Mouse (Mus musculus): ENCODE data around the gene Gm8765. TPM values are rescaled to one million over a fixed set of nuclear protein-coding genes. Genes with fewer than 3 reads are reported as not detected.
"Not testable (repeated sequence)": the region's sequence is repeated elsewhere in the genome, so short reads cannot be mapped to it uniquely, and the experiment has no call there.

Gm8765 gene
- total RNA-seq (2021) = not detected
- long read RNA-seq, experiment 1 = 0 reads
- long read RNA-seq, experiment 2 = 0 reads

DNA sequence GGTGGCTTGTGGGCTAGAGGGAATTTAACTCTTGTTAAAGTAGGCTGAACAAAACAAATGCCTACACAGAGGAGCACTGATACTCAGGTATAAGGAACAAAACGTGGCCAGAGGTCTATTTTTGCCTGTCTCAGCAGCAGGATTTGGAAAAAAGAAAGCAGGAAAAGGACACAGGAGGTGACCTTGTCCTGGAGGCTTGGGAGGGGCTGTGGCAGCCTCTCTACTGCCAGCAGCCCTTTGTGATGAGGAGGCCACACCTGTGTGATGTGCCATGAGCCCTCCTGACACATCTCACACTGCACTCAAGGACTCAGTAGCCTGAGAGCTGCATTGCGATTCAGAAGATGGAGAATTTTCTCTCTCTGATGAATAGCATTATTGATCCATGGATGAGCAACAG is at the start of gene Gm8765:
Gene Gm8765 (plus strand): TSS at position 301 of the 400 bp plus-strand sequence.
- not testable (repeated sequence) for DNase-seq (ENCODE audit: low spot score in 2 of 2)

DNA sequence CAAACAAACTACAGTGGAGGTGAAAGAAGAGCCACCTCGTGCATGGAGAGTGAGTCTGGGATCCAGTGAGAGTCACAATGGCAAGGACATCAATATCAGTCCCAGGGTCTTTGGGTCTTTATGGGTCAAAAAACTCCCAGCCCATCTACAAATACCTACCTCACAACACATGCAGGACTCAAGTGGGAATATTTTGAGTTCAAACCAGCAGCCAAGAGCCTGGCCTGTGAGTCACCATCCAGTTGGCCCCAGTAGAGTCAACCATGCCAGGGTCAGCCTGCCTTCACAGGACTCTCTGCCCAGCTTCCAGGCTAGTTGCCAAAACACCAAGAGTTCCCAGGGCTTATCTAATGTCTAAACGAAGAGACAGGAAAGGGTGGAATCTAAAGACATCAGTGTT is 49.3 kb upstream of the Gm8765 start:
- DNase-seq (ENCODE audit: low spot score in 2 of 2) = not testable (repeated sequence)

DNA sequence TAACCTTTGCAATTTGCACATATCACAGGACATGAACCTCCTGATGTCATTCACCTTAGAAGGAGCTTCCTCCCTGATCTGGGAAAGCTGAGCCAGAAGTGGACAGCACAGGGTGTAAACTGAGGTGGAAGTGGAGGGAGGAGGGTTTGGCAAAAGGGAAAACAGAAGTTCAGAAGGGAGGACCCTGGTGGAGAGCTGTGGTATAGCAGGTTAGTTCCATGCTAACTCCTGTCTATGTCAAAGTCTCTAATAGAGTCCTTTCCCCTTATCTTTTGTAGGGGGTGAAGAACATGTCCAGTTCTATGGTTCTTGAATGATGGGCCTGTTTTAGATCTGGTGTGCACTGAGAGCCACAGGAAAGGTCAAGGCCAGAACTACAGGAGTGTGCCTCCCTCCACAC is 52.2 kb downstream of the Gm8765 start:
- DNase-seq (ENCODE audit: low spot score in 2 of 2) = not testable (repeated sequence)

DNA sequence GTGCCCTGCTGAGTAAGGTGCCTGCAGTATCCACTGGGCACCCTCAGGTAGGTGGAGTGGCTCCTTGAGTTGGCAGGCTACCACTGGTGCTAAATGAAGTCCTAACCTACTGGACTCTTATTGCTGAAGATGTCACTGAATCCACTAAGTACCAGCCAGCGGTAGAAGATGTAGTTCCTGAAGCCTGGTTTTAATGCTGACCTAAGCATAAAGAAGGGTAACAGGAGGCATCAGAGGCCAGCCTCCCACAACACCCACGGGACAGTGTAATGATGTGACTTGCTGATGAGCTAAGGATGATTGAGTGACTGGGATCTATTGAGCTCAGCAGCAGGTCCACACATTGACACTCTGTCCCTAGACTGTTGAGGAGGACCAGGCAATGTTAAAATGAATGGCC is 53.6 kb downstream of the Gm8765 start:
- DNase-seq (ENCODE audit: low spot score in 2 of 2) = no peak

DNA sequence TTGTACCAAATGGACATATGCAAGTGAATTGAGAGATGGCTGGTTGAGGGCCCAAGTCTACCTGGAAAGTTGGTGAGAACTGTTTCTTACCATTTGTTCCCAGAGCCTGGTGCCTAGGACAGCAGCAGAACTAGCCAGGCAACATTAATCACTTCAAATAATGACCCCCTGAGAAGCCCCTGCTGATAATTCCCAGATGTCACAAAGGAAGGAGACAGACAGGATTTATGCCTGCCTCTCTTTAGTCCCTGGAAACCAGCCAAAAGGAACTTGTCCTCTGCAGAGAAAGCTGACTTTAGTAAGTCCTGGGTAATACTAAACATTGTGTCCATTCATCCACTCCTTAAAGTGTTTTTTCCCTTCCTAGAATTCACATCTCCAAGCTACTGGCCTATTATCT is 54.8 kb downstream of the Gm8765 start:
- DNase-seq (ENCODE audit: low spot score in 2 of 2) = not testable (repeated sequence)

Small RNAs within 50 kb of the gene (microRNA-seq; reads per million reads assigned to microRNA genes)
- gene Gm23952 = 0 reads per million in 2 experiments

Other genes with a start within 250 kb of the Gm8765 start
- not detected for gene Nutm2, start 231.0 kb upstream of the Gm8765 start, total RNA-seq (2021)
- not detected for gene Gm904, start 55.1 kb upstream of the Gm8765 start, total RNA-seq (2021)